Mouse (Mus musculus): ENCODE measurements around the gene Rps8. TPM values are rescaled to one million over a fixed set of nuclear protein-coding genes. Genes with fewer than 3 reads are reported as not detected.

Rps8 gene
- polyA plus RNA-seq, 1 experiment from 2014 or later = 1,312 TPM

DNA sequence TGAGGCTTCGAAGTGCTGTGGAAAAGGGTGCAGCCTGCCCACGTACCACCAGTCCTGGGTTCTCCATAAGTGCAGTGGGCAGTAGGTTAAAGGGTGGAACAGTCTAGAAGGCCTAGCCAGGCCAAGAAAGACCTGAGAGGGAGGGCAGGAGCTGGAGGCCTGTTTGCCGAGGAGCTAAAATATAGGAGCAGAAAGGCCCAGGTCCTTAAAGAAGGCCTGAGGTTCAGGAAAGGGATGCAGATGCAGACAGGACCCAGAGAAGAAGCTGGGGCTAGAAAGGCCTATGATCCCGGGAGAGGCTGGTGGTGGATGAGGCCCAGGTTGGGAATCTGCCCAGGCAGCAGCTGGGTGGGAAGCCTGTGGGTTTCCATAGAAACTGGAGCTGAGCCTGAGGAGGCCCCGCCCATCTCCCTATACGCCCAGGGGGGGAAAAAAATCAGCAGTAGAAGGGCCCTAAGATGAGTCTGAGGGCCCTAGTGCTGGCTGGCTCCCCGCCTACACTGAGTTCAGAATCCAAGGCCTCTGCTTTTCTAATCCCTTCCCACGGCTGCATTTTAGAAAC, 30.6 kb downstream of the Rps8 start, which contains the start of gene Btbd19:
Gene Btbd19, minus strand, starts transcription at position 378 of the 562 bp plus-strand sequence.
- H3K4me1 ChIP-seq (ENCODE audit: insufficient read depth) = peaks cover 17% of the 10 kb centered on the region
- TF ChIP-seq CTCF (IDR thresholded peaks at IDR 0.05; ENCODE audit: low read depth) = no peak
- no peak within 1 kb of the TSS for H3K4me3 ChIP-seq (ENCODE audit: low read depth, low read length)
- peaks cover 12% of the 10 kb centered on the region; the same call in 1 of the 2 replicates for H3K36me3 ChIP-seq (ENCODE audit: insufficient read depth)
- no peaks in the 10 kb centered on the region for H3K9me3 ChIP-seq (ENCODE audit: low read depth, low read length)
- peak within 1 kb of the TSS; percentile 94 for H3K27ac ChIP-seq (ENCODE audit: low read depth)
- ATAC-seq (ENCODE audit: insufficient read depth) (peak; percentile 60), DNase-seq (peak; percentile 92)
- WGBS = 21% methylated on average over 8 of the region's 8 CpGs
- peak within 1 kb of the TSS; percentile 35; the same call in 1 of the 2 replicates for H3K9ac ChIP-seq
- H3K4me2 ChIP-seq = peak within 1 kb of the TSS; percentile 26
- no peaks in the 10 kb centered on the region for H3K27me3 ChIP-seq (ENCODE audit: insufficient read depth, low read length)

DNA sequence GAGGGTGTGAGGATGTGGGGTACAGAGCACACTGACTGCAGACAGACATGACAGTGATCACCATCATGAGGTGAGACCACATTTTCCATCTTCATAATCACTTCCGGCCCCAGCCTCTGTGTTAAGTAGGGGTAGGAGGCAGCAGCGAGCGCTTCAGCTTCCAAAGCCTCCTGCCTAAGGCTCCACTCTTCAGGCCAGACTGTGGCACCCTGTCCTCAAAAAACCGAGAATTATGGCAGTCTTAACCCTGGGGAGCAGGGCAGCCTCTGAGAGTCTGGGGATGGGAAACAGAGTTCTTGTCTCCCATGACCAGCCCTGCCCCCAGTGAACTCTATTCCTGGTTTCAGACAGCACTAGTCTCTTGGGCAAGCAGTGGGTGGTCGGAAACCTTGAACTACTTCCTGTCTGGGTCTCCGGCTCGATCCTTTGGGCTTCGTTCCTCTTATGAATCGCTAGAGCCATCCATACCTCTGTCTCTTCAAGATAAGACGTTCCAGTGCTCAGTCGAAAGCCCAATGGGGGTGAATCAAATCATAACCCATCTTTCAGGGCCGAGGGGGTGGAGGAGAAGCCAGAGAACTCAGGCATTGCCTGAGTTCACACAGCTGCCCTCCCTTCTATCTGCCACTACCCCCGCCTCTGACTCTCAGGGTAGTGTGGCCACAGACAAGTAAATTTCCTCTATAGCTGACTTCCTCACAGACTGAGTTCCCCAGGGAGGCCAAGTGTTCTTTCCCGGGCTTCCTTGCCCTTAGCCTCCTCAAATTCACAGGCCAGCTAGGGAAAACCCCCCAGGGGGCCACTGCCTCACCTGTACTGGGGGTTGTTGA, 31.3 kb downstream of the Rps8 start:
- Histone ChIP-seq H3K9me3 (ENCODE audit: low read depth, low read length) (no peaks in the 10 kb centered on the region), H3K4me2 (peak overlapping the region; percentile 15), H3K4me1 (ENCODE audit: insufficient read depth) (peaks cover 17% of the 10 kb centered on the region), H3K9ac (peak overlapping the region; percentile 35; the same call in 1 of the 2 replicates), H3K27me3 (ENCODE audit: insufficient read depth, low read length) (no peaks in the 10 kb centered on the region), H3K36me3 (ENCODE audit: insufficient read depth) (peaks cover 12% of the 10 kb centered on the region; the same call in 1 of the 2 replicates), H3K4me3 (ENCODE audit: low read depth, low read length) (no peak overlapping the region), H3K27ac (ENCODE audit: low read depth) (peak overlapping the region; percentile 94)
- ATAC-seq (ENCODE audit: insufficient read depth) = no peak
- no peak for TF ChIP-seq CTCF (IDR thresholded peaks at IDR 0.05; ENCODE audit: low read depth)
- 41% methylated on average over 14 of the region's 14 CpGs for WGBS
- peak; percentile 59 for DNase-seq

GRCm38 (mm10) chr4:117124218-117124517, 31.9 kb downstream of the Rps8 start:
- DNase-seq = no peak
- Histone ChIP-seq H3K4me1 (ENCODE audit: insufficient read depth) (peaks cover 17% of the 10 kb centered on the region), H3K27ac (ENCODE audit: low read depth) (peak overlapping the region; percentile 94; the same call in 1 of the 2 replicates), H3K36me3 (ENCODE audit: insufficient read depth) (peaks cover 12% of the 10 kb centered on the region; the same call in 1 of the 2 replicates), H3K9me3 (ENCODE audit: low read depth, low read length) (no peaks in the 10 kb centered on the region), H3K4me2 (no peak overlapping the region), H3K9ac (no peak overlapping the region), H3K27me3 (ENCODE audit: insufficient read depth, low read length) (no peaks in the 10 kb centered on the region), H3K4me3 (ENCODE audit: low read depth, low read length) (no peak overlapping the region)
- WGBS = 73% methylated on average over 3 of the region's 3 CpGs
- TF ChIP-seq CTCF (IDR thresholded peaks at IDR 0.05; ENCODE audit: low read depth) = no peak
- no peak for ATAC-seq (ENCODE audit: insufficient read depth)

- Histone ChIP-seq H3K4me1 (ENCODE audit: insufficient read depth) (peaks cover 17% of the 10 kb centered on the region), H3K9me3 (ENCODE audit: low read depth, low read length) (no peaks in the 10 kb centered on the region), H3K4me2 (no peak overlapping the region), H3K9ac (no peak overlapping the region), H3K4me3 (ENCODE audit: low read depth, low read length) (no peak overlapping the region), H3K36me3 (ENCODE audit: insufficient read depth) (peaks cover 10% of the 10 kb centered on the region; the same call in 1 of the 2 replicates), H3K27ac (ENCODE audit: low read depth) (no peak overlapping the region), H3K27me3 (ENCODE audit: insufficient read depth, low read length) (no peaks in the 10 kb centered on the region)
- no peak for DNase-seq
- WGBS = 56% methylated on average over 8 of the region's 9 CpGs
- no peak for TF ChIP-seq CTCF (IDR thresholded peaks at IDR 0.05; ENCODE audit: low read depth)
- no peak for ATAC-seq (ENCODE audit: insufficient read depth)
Observed at GRCm38 (mm10) chr4:117123546-117124217, 32.4 kb downstream of the Rps8 start.

DNA sequence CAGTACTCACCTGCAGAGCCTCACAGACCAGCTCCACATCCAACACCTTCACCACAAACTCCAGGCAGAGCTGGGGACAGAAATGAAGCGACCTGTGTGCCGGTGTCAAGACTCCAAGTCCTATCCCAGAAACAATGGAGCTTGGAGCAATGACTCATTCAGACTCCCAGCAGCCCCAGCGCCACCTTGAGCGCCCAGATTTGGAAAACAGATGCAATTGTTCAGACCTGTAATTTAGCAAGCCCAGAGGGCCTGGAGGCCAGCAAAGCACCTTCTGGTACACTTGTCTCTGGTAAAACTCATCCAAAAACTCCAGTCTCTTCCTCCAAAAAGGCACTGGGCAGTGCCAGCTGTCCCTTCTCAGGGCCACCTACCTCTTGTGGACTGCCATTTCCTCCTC, 33.8 kb downstream of the Rps8 start:
- Histone ChIP-seq H3K4me2 (no peak overlapping the region), H3K27ac (ENCODE audit: low read depth) (no peak overlapping the region), H3K4me3 (ENCODE audit: low read depth, low read length) (no peak overlapping the region), H3K9ac (no peak overlapping the region), H3K9me3 (ENCODE audit: low read depth, low read length) (no peaks in the 10 kb centered on the region), H3K27me3 (ENCODE audit: insufficient read depth, low read length) (no peaks in the 10 kb centered on the region), H3K4me1 (ENCODE audit: insufficient read depth) (peaks cover 17% of the 10 kb centered on the region), H3K36me3 (ENCODE audit: insufficient read depth) (no peaks in the 10 kb centered on the region)
- DNase-seq (peak; percentile 5), ATAC-seq (ENCODE audit: insufficient read depth) (no peak)
- WGBS = 79% methylated on average over 4 of the region's 4 CpGs
- no peak for TF ChIP-seq CTCF (IDR thresholded peaks at IDR 0.05; ENCODE audit: low read depth)

DNA sequence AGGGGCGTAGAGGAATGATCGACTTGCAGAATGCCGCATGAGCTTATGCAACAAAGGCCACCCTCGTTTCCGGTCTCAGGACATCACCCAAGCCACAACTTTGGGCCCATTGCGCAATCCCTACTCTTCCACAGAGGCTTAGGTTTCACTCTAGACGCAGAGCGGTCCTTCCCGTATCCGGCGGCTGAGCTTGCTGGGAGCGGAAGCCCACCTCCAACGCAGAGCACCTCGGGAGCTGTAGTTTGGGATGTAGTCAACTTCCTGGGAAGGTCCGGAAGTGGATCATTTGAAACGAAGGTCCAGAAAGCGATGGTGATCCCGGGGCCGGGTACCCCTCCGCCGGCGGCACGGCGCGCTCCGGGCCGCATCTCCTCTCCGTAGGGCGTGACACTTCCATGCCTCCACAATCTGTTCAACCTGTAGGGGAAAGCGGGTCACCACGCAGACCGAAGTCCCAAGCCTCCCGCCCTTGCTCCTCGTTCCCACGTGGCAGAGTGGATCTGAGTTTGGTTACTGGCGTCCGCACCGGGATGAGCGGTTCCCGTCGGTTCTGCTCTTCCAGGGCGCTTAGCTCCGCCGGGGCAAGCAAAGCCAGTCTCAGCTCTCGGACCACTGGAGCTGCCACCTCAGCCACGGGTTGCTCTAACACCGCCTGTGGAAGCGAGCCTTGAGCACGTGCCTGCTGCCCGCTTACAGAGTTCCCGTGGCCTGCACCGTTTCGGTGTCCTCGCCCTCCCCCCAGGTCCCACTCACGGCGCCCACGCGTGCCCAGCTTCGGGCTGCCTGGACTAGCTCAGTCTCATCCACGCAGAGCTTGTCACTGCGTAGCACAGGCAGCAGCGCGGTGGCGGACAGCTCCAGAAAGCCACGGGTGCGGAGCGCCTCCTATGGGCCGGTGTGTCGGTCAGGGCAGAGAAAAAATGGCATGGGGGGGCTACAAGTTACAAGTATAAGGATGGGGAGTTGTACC, 35.3 kb downstream of the Rps8 start:
- TF ChIP-seq CTCF (IDR thresholded peaks at IDR 0.05; ENCODE audit: low read depth) = peak; percentile 94
- DNase-seq = peak; percentile 100
- Histone ChIP-seq H3K4me2 (peak overlapping the region; percentile 100), H3K27me3 (ENCODE audit: insufficient read depth, low read length) (no peaks in the 10 kb centered on the region), H3K4me1 (ENCODE audit: insufficient read depth) (peaks cover 14% of the 10 kb centered on the region), H3K9me3 (ENCODE audit: low read depth, low read length) (no peaks in the 10 kb centered on the region), H3K4me3 (ENCODE audit: low read depth, low read length) (peak overlapping the region; percentile 72), H3K36me3 (ENCODE audit: insufficient read depth) (peaks cover 2% of the 10 kb centered on the region; the same call in 1 of the 2 replicates), H3K9ac (peak overlapping the region; percentile 70), H3K27ac (ENCODE audit: low read depth) (peak overlapping the region; percentile 96)
- ATAC-seq (ENCODE audit: insufficient read depth) = peak; percentile 95
- WGBS = under 1% methylated on average over 69 of the region's 69 CpGs

Data from lung, embryonic 14.5 days (tissue).